Mouse (Mus musculus): ENCODE results near the gene Sugt1. TPM values are rescaled to one million over a fixed set of nuclear protein-coding genes. Genes with fewer than 3 reads are reported as not detected.

The Sugt1 gene
- polyA plus RNA-seq, 1 experiment from 2014 or later = 121 TPM

DNA sequence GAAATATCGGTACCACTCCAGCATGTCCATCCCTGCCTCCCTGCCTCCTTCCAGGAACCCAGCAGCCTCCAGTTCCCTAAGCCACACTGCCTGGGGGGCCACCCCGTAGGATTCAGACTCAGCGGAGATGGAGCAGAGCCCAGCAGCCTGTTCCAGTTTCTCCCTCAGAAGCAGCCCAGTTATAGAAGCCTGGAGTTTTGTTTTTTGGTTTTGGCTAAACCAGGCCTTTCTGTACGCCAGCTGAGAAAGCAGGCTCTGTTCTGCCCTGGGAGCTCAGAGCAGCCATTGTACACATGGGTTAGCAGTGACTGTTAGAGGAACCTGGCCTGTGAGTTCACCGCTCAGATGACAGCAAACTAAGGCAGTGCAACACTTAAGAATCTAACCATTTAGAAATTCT is 70.8 kb downstream of the Sugt1 start:
- Histone ChIP-seq H3K9me3 (ENCODE audit: control insufficient read depth, low read length) (no peaks in the 10 kb centered on the region), H3K27me3 (replicated peaks; ENCODE audit: control insufficient read depth, insufficient read depth, low read length) (no peaks in the 10 kb centered on the region), H3K36me3 (ENCODE audit: control insufficient read depth, insufficient read depth, low read length) (no peaks in the 10 kb centered on the region), H3K4me1 (replicated peaks; ENCODE audit: control insufficient read depth, insufficient read depth, low read length) (no peaks in the 10 kb centered on the region), H3K27ac (ENCODE audit: low read depth) (no peak overlapping the region), H3K4me2 (ENCODE audit: low read length) (no peak overlapping the region), H3K4me3 (ENCODE audit: low read depth, low read length) (no peak overlapping the region), H3K9ac (ENCODE audit: low read length) (no peak overlapping the region)
- WGBS = 71% methylated on average over 5 of the region's 5 CpGs
- DNase-seq (ENCODE audit: low spot score) = no peak
- ATAC-seq (replicated peaks; ENCODE audit: low FRiP score, low TSS enrichment, low read depth) = no peak

DNA sequence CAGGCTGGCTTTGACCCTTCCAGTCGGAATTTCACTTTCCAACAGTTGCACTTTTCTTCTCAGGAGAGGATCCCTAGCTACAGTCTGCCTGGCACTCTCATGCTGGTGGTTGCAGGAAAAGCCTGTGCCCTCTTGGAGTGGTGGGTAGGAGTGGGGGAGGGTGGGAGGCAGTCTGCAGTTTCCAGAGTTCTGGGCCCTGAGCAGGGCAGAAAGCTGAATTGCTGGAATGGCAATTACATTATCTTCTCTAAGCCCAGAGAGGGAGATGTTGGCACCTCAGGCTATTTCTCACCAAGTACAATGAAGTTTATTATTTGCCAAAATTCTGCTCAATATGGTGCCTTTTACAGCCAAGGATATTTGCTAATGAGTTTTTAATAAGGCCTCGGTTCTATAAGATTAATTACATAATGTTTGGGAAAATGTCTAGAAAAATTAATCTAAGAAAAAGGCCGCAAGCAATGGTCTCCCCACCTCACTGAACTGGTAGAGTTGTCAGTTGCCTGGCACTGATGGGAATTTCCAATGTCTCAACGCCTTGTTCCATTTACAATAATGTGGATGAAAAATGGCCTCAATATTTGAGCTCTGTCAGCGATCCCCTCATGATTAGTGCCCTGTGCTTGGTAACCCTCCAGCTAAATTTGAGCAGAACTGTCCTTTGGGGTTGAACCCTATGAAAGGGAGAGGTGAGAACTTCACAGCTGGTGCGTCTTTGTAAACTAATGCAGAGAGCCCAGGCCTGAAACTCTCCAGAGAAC is 71.4 kb downstream of the Sugt1 start:
- Histone ChIP-seq H3K27ac (ENCODE audit: low read depth) (no peak overlapping the region), H3K9ac (ENCODE audit: low read length) (no peak overlapping the region), H3K4me1 (replicated peaks; ENCODE audit: control insufficient read depth, insufficient read depth, low read length) (no peaks in the 10 kb centered on the region), H3K9me3 (ENCODE audit: control insufficient read depth, low read length) (no peaks in the 10 kb centered on the region), H3K27me3 (replicated peaks; ENCODE audit: control insufficient read depth, insufficient read depth, low read length) (no peaks in the 10 kb centered on the region), H3K4me2 (ENCODE audit: low read length) (no peak overlapping the region), H3K36me3 (ENCODE audit: control insufficient read depth, insufficient read depth, low read length) (no peaks in the 10 kb centered on the region), H3K4me3 (ENCODE audit: low read depth, low read length) (no peak overlapping the region)
- no peak for DNase-seq (ENCODE audit: low spot score)
- ATAC-seq (replicated peaks; ENCODE audit: low FRiP score, low TSS enrichment, low read depth) = no peak
- 77% methylated on average over 6 of the region's 6 CpGs for WGBS

DNA sequence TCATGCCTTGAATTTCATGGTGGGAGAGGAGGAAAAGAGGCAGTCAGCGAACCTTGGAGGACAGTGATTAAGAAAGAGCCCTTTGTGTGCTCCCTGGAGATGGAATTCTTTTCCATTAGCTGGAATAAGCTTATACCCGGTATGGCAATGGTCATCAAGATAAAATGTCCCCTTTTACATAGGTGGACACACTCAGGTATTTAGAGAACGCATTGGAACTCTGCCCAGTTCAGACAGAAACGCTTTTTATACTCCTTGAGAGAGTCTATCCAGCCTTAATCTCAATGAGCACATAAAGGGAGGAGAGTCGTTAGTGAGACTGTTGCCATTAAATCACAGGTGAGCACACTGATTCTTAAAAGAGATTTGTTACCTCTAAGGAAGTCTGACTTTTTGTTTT is 73.0 kb downstream of the Sugt1 start:
- Histone ChIP-seq H3K4me3 (ENCODE audit: low read depth, low read length) (no peak overlapping the region), H3K27me3 (replicated peaks; ENCODE audit: control insufficient read depth, insufficient read depth, low read length) (no peaks in the 10 kb centered on the region), H3K9ac (ENCODE audit: low read length) (no peak overlapping the region), H3K4me2 (ENCODE audit: low read length) (peak overlapping the region; percentile 47), H3K9me3 (ENCODE audit: control insufficient read depth, low read length) (no peaks in the 10 kb centered on the region), H3K27ac (ENCODE audit: low read depth) (no peak overlapping the region), H3K4me1 (replicated peaks; ENCODE audit: control insufficient read depth, insufficient read depth, low read length) (no peaks in the 10 kb centered on the region), H3K36me3 (ENCODE audit: control insufficient read depth, insufficient read depth, low read length) (no peaks in the 10 kb centered on the region)
- no peak for ATAC-seq (replicated peaks; ENCODE audit: low FRiP score, low TSS enrichment, low read depth)
- 56% methylated on average over 5 of the region's 5 CpGs for WGBS
- DNase-seq (ENCODE audit: low spot score) = no peak

DNA sequence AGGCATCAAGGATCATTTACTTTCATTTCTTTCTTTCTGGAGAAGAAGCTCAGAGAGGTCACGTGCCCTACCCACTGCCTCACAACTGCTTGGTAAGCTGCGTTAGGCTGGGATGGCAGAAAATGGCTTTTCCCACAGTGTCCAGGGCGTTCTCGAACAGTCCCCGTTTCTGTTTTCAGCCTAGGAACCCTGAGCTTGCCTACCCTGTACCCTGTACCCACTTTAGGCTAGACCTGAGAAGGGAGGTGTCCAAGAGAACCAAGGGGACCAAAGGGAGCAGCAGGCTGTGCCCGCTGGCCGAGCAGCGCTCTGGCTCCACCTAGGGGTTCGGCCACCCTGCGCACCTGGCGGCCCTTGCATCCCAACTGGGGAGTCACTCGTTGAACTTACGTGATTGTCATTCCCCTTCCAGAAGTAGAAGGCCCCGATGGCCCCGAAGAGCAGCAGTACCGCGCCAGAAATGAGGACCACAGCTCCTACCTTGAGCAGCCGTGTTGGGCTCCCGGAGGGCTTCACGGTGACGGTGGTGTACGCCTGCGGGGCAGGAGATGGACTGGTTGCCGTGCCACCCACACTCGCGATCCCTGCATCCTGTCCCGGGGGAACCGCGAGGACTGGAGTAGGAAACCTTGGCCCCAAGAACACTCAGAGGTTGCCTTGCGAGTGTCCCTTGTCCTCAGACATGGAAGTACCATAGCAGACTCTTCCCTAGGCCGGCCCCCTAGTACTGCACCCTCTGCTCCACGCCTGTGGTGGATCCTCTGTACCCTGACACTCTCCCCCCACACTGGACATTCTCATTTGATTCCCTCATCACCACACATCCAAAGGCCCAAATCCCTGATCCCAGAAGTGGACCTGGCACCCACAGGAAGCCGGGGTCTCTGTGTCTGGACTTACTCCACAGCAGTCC is 73.8 kb downstream of the Sugt1 start:
- Histone ChIP-seq H3K36me3 (ENCODE audit: control insufficient read depth, insufficient read depth, low read length) (no peaks in the 10 kb centered on the region), H3K4me2 (ENCODE audit: low read length) (peak overlapping the region; percentile 47), H3K9ac (ENCODE audit: low read length) (no peak overlapping the region), H3K27ac (ENCODE audit: low read depth) (no peak overlapping the region), H3K9me3 (ENCODE audit: control insufficient read depth, low read length) (no peaks in the 10 kb centered on the region), H3K4me1 (replicated peaks; ENCODE audit: control insufficient read depth, insufficient read depth, low read length) (no peaks in the 10 kb centered on the region), H3K27me3 (replicated peaks; ENCODE audit: control insufficient read depth, insufficient read depth, low read length) (no peaks in the 10 kb centered on the region), H3K4me3 (ENCODE audit: low read depth, low read length) (peak overlapping the region; percentile 13)
- peak; percentile 72 for ATAC-seq (replicated peaks; ENCODE audit: low FRiP score, low TSS enrichment, low read depth)
- DNase-seq (ENCODE audit: low spot score) = peak; percentile 76
- 17% methylated on average over 33 of the region's 33 CpGs for WGBS

DNA sequence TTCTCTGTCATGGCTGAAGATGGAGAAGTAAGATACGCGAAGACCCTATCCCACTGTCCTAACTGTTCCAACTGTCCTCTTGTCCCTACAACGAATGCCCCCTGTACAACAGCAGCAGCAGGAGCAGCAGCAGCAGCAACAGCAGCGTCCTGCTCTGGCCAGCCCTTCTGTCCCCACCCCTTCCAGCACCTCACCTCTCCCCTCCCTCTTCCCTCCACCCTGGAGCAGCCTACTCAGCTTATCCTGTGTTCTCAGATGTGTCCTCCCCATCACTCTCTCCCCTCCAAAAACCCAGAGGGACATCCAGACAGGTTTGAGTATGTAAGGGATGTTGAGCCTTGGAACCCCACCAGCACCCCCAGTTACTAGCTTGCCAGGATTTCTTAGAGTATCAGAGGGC is 74.5 kb downstream of the Sugt1 start, which contains the start of gene Cnmd:
Cnmd (minus strand) TSS at position 170 of the 400 bp plus-strand sequence.
- Histone ChIP-seq H3K36me3 (ENCODE audit: control insufficient read depth, insufficient read depth, low read length) (no peaks in the 10 kb centered on the region), H3K27ac (ENCODE audit: low read depth) (no peak within 1 kb of the TSS), H3K4me2 (ENCODE audit: low read length) (peak within 1 kb of the TSS; percentile 47), H3K9ac (ENCODE audit: low read length) (no peak within 1 kb of the TSS), H3K9me3 (ENCODE audit: control insufficient read depth, low read length) (no peaks in the 10 kb centered on the region), H3K4me3 (ENCODE audit: low read depth, low read length) (peak within 1 kb of the TSS; percentile 13), H3K27me3 (replicated peaks; ENCODE audit: control insufficient read depth, insufficient read depth, low read length) (no peaks in the 10 kb centered on the region), H3K4me1 (replicated peaks; ENCODE audit: control insufficient read depth, insufficient read depth, low read length) (no peaks in the 10 kb centered on the region)
- no peak for ATAC-seq (replicated peaks; ENCODE audit: low FRiP score, low TSS enrichment, low read depth)
- DNase-seq (ENCODE audit: low spot score) = no peak
- 69% methylated on average over 4 of the region's 4 CpGs for WGBS

DNA sequence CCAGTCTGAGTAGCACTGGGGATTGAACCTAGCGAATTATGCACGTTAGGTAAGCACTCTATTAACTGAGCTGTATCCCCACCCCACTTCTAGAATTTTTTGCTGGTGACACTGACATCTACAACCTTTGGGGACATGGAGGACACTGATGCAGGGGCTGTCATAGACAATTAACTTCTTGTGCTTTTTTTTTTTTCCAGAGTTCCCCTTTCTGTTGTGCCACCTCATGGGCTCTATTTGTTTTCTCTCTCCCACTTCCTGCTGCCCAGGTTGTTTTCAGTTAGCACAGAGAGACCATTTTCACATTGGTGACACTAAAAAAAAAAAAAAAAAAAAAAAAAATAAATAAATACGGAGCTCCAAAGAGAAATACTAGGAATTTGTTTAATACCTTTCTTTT is 83.5 kb downstream of the Sugt1 start:
- Histone ChIP-seq H3K4me3 (ENCODE audit: low read depth, low read length) (no peak overlapping the region), H3K9me3 (ENCODE audit: control insufficient read depth, low read length) (no peaks in the 10 kb centered on the region), H3K27ac (ENCODE audit: low read depth) (no peak overlapping the region), H3K36me3 (ENCODE audit: control insufficient read depth, insufficient read depth, low read length) (no peaks in the 10 kb centered on the region), H3K4me1 (replicated peaks; ENCODE audit: control insufficient read depth, insufficient read depth, low read length) (no peaks in the 10 kb centered on the region), H3K27me3 (replicated peaks; ENCODE audit: control insufficient read depth, insufficient read depth, low read length) (no peaks in the 10 kb centered on the region), H3K9ac (ENCODE audit: low read length) (no peak overlapping the region), H3K4me2 (ENCODE audit: low read length) (no peak overlapping the region)
- no peak for ATAC-seq (replicated peaks; ENCODE audit: low FRiP score, low TSS enrichment, low read depth)
- 89% methylated on average over 3 of the region's 3 CpGs for WGBS
- DNase-seq (ENCODE audit: low spot score) = no peak

DNA sequence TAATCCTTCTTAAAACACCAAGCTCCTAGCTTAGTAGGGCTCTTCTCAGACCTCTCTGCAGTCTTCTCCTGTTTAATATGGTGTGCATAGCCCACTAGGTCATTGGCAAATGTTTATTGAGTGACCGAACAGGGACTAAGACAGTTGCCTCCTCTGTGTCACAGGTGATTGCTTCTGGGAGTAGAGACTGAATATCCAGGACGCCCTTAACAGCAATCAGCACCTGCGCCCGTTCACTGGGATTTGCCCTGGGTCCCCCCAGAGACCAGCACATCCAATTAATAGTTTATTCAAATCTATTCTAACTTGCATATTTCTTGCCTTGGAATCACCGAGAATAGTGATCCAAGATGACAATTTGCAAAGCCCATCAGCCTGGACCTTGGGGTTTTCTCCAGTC is 85.1 kb downstream of the Sugt1 start:
- Histone ChIP-seq H3K27ac (ENCODE audit: low read depth) (no peak overlapping the region), H3K4me1 (replicated peaks; ENCODE audit: control insufficient read depth, insufficient read depth, low read length) (no peaks in the 10 kb centered on the region), H3K27me3 (replicated peaks; ENCODE audit: control insufficient read depth, insufficient read depth, low read length) (no peaks in the 10 kb centered on the region), H3K9me3 (ENCODE audit: control insufficient read depth, low read length) (no peaks in the 10 kb centered on the region), H3K9ac (ENCODE audit: low read length) (no peak overlapping the region), H3K36me3 (ENCODE audit: control insufficient read depth, insufficient read depth, low read length) (no peaks in the 10 kb centered on the region), H3K4me2 (ENCODE audit: low read length) (no peak overlapping the region), H3K4me3 (ENCODE audit: low read depth, low read length) (no peak overlapping the region)
- ATAC-seq (replicated peaks; ENCODE audit: low FRiP score, low TSS enrichment, low read depth) = no peak
- 85% methylated on average over 5 of the region's 5 CpGs for WGBS
- no peak for DNase-seq (ENCODE audit: low spot score)

DNA sequence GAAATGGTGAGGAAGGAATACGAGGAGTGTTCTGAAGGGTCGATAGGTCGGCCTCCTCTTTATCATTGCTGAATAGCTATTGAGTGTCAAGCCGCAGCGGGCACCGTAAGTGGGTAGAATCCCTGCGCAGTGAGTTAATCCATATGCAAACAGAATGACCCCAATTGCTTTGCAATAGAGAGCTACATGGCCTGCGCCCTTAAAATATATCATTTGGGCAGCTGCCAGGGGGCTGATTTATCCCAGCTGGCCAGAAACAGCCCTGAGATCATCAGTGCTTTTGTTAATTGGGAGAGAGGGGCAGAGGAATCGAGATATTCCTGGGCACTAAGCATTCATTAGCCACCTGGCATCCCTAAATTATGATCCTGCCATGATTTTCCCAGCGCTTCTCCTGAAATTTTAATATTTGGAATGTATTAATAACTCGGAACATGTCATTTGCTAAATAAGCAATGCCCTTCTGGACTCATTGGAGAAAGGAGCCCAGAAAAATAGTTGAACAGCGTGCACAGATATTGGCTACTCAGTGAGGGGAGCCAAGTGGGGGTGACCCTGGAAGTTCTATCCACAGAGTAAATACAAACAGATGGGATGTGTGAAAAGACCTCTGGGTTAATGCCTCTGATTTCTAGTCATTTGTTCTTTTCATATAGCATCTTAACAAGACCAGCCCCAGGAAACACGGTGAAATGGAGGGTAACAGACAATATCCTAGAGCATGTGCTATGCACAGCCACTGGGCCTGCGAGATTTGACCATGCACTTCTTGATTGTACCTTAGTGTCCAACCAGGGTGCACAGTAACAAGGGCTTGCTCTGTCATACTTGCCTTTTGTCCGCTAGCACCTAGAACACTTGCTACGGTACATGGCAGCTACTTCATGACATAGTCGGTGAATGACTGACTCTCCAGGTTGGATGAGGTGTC is 85.9 kb downstream of the Sugt1 start:
- Histone ChIP-seq H3K27ac (ENCODE audit: low read depth) (no peak overlapping the region), H3K36me3 (ENCODE audit: control insufficient read depth, insufficient read depth, low read length) (no peaks in the 10 kb centered on the region), H3K27me3 (replicated peaks; ENCODE audit: control insufficient read depth, insufficient read depth, low read length) (no peaks in the 10 kb centered on the region), H3K4me2 (ENCODE audit: low read length) (no peak overlapping the region), H3K4me3 (ENCODE audit: low read depth, low read length) (no peak overlapping the region), H3K4me1 (replicated peaks; ENCODE audit: control insufficient read depth, insufficient read depth, low read length) (no peaks in the 10 kb centered on the region), H3K9me3 (ENCODE audit: control insufficient read depth, low read length) (no peaks in the 10 kb centered on the region), H3K9ac (ENCODE audit: low read length) (no peak overlapping the region)
- WGBS = 64% methylated on average over 17 of the region's 17 CpGs
- DNase-seq (ENCODE audit: low spot score) = no peak
- ATAC-seq (replicated peaks; ENCODE audit: low FRiP score, low TSS enrichment, low read depth) = no peak
